Mouse (Mus musculus) CH12.LX (cell line): ENCODE measurements around the gene Klf3. TPM values are rescaled to one million over a fixed set of nuclear protein-coding genes. Genes with fewer than 3 reads are reported as not detected.

Source experiments
- DNase-seq: peaks from one replicate; pipeline ENCODE4 v3.0.0-alpha.2; 2013; ENCODE audit errors: extremely low read depth
- H3K27ac ChIP-seq: 2 replicates; pipeline ENCODE4 v1.5.1; 2012; ENCODE audit warnings: low read depth, mild to moderate bottlenecking, control low read depth, moderate library complexity; ENCODE audit not compliant: insufficient read depth
- H3K27me3 ChIP-seq: replicated peaks from 2 replicates; pipeline ENCODE3; 2012; ENCODE audit warnings: inconsistent platforms
- H3K36me3 ChIP-seq, 2 experiments: replicated peaks in 1 of 2; 2 replicates each; pipeline versions ENCODE3 to v1.6.1; 2012; ENCODE audit warnings: inconsistent platforms in 1 of 2, low read length in 1 of 2, mild to moderate bottlenecking in 1 of 2, mixed read lengths in 1 of 2, moderate library complexity in 1 of 2; ENCODE audit not compliant: control insufficient read depth in 1 of 2, insufficient read depth in 1 of 2
- H3K4me1 ChIP-seq, 2 experiments: 2 replicates each; pipeline ENCODE4 v1.6.1; 2012; ENCODE audit warnings: inconsistent platforms in 1 of 2, moderate library complexity in 1 of 2; ENCODE audit not compliant: insufficient read depth in 2 of 2, control insufficient read depth in 1 of 2
- H3K4me2 ChIP-seq: 2 replicates; pipeline ENCODE4 v1.6.1; 2012; ENCODE audit warnings: low read depth, mild to moderate bottlenecking, control low read depth; ENCODE audit not compliant: poor library complexity, insufficient read depth, severe bottlenecking
- H3K4me3 ChIP-seq, 3 experiments: fragments of 150-350 bp in 1 of 3; sonication (generic) in 1 of 3; replicated peaks in 1 of 3; 2 replicates each; pipeline versions ENCODE3 to v1.5.1; 2011 to 2012; ENCODE audit warnings: low read depth in 2 of 3, low read length in 2 of 3, mild to moderate bottlenecking in 2 of 3, moderate library complexity in 2 of 3, control low read depth in 1 of 3, improper control_type of control experiment in 1 of 3, inconsistent platforms in 1 of 3, mixed read lengths in 1 of 3; ENCODE audit not compliant: poor library complexity in 1 of 3
- H3K79me2 ChIP-seq: replicated peaks from 2 replicates; pipeline ENCODE4 v1.6.1; 2012; ENCODE audit warnings: mild to moderate bottlenecking, moderate library complexity; ENCODE audit not compliant: control insufficient read depth, poor library complexity, insufficient read depth, severe bottlenecking; ENCODE audit errors: extremely low read depth
- H3K9ac ChIP-seq: 2 replicates; pipeline ENCODE4 v1.6.1; 2012; ENCODE audit warnings: low read depth, mild to moderate bottlenecking, control low read depth, moderate library complexity; ENCODE audit not compliant: insufficient read depth
- H3K9me3 ChIP-seq: replicated peaks from 2 replicates; pipeline ENCODE3; 2012; ENCODE audit warnings: low read length, inconsistent platforms, mixed read lengths
- CHD1 ChIP-seq: IDR thresholded peaks from 2 replicates; pipeline ENCODE4 v1.6.1; 2012; ENCODE audit warnings: low read depth, low read length, improper control_type of control experiment, inconsistent platforms
- E2F4 ChIP-seq: IDR thresholded peaks from 2 replicates; pipeline ENCODE4 v1.6.1; 2011; ENCODE audit warnings: low read depth, low read length, improper control_type of control experiment; ENCODE audit not compliant: insufficient replicate concordance
- ELF1 ChIP-seq: IDR thresholded peaks from 2 replicates; pipeline ENCODE4 v1.6.1; 2014; ENCODE audit warnings: low read depth, mild to moderate bottlenecking, inconsistent platforms, low read length, improper control_type of control experiment
- EP300 ChIP-seq: IDR thresholded peaks from 2 replicates; pipeline ENCODE4 v1.6.1; 2011; ENCODE audit warnings: low read length, improper control_type of control experiment
- ETS1 ChIP-seq: conservative IDR thresholded peaks from 2 replicates; pipeline ENCODE4 v1.6.1; 2012; ENCODE audit warnings: low read depth, mild to moderate bottlenecking, inconsistent platforms, low read length, improper control_type of control experiment, moderate library complexity
- GABPA ChIP-seq: IDR thresholded peaks from 2 replicates; pipeline ENCODE4 v1.6.1; 2012; ENCODE audit warnings: low read depth, low read length, improper control_type of control experiment, inconsistent platforms; ENCODE audit not compliant: insufficient replicate concordance
- HCFC1 ChIP-seq: IDR thresholded peaks from 2 replicates; pipeline ENCODE4 v1.6.1; 2012; ENCODE audit warnings: low read depth, mild to moderate bottlenecking, inconsistent platforms, low read length, improper control_type of control experiment
- JUN ChIP-seq: IDR thresholded peaks from 2 replicates; pipeline ENCODE4 v1.6.1; 2011; ENCODE audit warnings: low read depth, mild to moderate bottlenecking, low read length, improper control_type of control experiment, moderate library complexity; ENCODE audit not compliant: insufficient read depth
- KAT2A ChIP-seq: IDR thresholded peaks from 2 replicates; pipeline ENCODE4 v1.6.1; 2012; ENCODE audit warnings: low read length, improper control_type of control experiment, inconsistent platforms; ENCODE audit not compliant: insufficient replicate concordance
- MAX ChIP-seq: IDR thresholded peaks from 2 replicates; pipeline ENCODE4 v1.6.1; 2011; ENCODE audit warnings: low read length, improper control_type of control experiment
- MEF2A ChIP-seq: IDR thresholded peaks from 2 replicates; pipeline ENCODE4 v1.6.1; 2014; ENCODE audit warnings: low read depth, mild to moderate bottlenecking, inconsistent platforms, low read length, improper control_type of control experiment, borderline replicate concordance
- MYC ChIP-seq: IDR thresholded peaks from 2 replicates; pipeline ENCODE4 v1.6.1; 2011; ENCODE audit warnings: low read depth, mild to moderate bottlenecking, improper control_type of control experiment, low read length
- NRF1 ChIP-seq: IDR thresholded peaks from 2 replicates; pipeline ENCODE4 v1.6.1; 2014; ENCODE audit warnings: low read depth, mild to moderate bottlenecking, inconsistent platforms, low read length, improper control_type of control experiment, moderate library complexity
- PAX5 ChIP-seq: IDR thresholded peaks from 2 replicates; pipeline ENCODE4 v1.6.1; 2012; ENCODE audit warnings: low read length, inconsistent platforms, mixed read lengths
- POLR2A ChIP-seq: IDR thresholded peaks from 2 replicates; pipeline ENCODE4 v1.6.1; 2011; ENCODE audit warnings: low read depth, mild to moderate bottlenecking, improper control_type of control experiment, low read length
- POLR2AphosphoS2 ChIP-seq: IDR thresholded peaks from 2 replicates; pipeline ENCODE4 v1.6.1; 2011; ENCODE audit warnings: low read depth, low read length, improper control_type of control experiment
- SIN3A ChIP-seq: IDR thresholded peaks from 2 replicates; pipeline ENCODE4 v1.6.1; 2012; ENCODE audit warnings: low read length, improper control_type of control experiment, inconsistent platforms
- SMC3 ChIP-seq: IDR thresholded peaks from 2 replicates; pipeline ENCODE4 v1.6.1; 2011; ENCODE audit warnings: low read depth, low read length, improper control_type of control experiment
- USF1 ChIP-seq: IDR thresholded peaks from 2 replicates; pipeline ENCODE4 v1.6.1; 2014; ENCODE audit warnings: low read depth, mild to moderate bottlenecking, inconsistent platforms, low read length, improper control_type of control experiment
- ZMIZ1 ChIP-seq: IDR thresholded peaks from 2 replicates; pipeline ENCODE4 v1.6.1; 2012; ENCODE audit warnings: low read depth, mild to moderate bottlenecking, inconsistent platforms, low read length, improper control_type of control experiment
- dilution Hi-C: fragments of 300-500 bp; cut with MboI; formaldehyde crosslinking; loops from 2 replicates; pipeline ENCODE4 v1.14.3; 2020; ENCODE audit warnings: low sequenced_read_pairs; ENCODE audit not compliant: extremely low pct_unique_long_range_greater_than_20kb, extremely low pct_ligation_motif_present
- in situ Hi-C: fragments of 300-500 bp; cut with MboI; formaldehyde crosslinking; loops from 3 replicates; pipeline ENCODE4 v1.14.3; 2019; ENCODE audit warnings: low sequenced_read_pairs, low pct_ligation_motif_present, low pct_unique_long_range_greater_than_20kb, mixed read lengths
- polyA plus RNA-seq: library from polyadenylated mRNA; unstranded; fragments of >175 nt; gene quantifications from 2 replicates; pipeline ENCODE4 v1.2.1, GENCODE M21; 2012; ENCODE audit warnings: low read depth; ENCODE audit not compliant: insufficient read length
- total RNA-seq, 2 experiments: library from RNA; depleted of rRNA; stranded (reverse); fragments of 300-350 nt in 1 of 2; fragments of >200 nt in 1 of 2; gene quantifications; 2 replicates each; pipeline ENCODE4 v1.2.3; 2012 to 2014

Klf3 gene
- total and polyA plus RNA-seq, 3 experiments, result 0.40 to 4.4 (median 0.64) TPM

- no peak overlapping the region for H3K27ac ChIP-seq
- no peaks in the 10 kb centered on the region for H3K27me3 ChIP-seq
- no peak for DNase-seq
- peaks cover 0 to 8% of the 10 kb centered on the region in 2 experiments; a peak in 2 of 4 replicates for H3K4me1 ChIP-seq
- H3K79me2 ChIP-seq, result no peaks in the 10 kb centered on the region
- no peaks in the 10 kb centered on the region for H3K9me3 ChIP-seq
- no peak overlapping the region for H3K4me2 ChIP-seq
- H3K36me3 ChIP-seq, result peaks cover 0 to 22% of the 10 kb centered on the region in 2 experiments
- TF ChIP-seq E2F4, result no peak
- TF ChIP-seq KAT2A, result no peak
- no peak for TF ChIP-seq HCFC1
- TF ChIP-seq NRF1, result no peak
- TF ChIP-seq SIN3A, result no peak
- no peak for TF ChIP-seq POLR2AphosphoS2
- TF ChIP-seq ELF1, result no peak
- TF ChIP-seq MAX, result no peak
- TF ChIP-seq CHD1, result no peak
- TF ChIP-seq POLR2A, result no peak
- TF ChIP-seq JUN, result no peak
- no peak for TF ChIP-seq PAX5
- TF ChIP-seq ETS1, result no peak
- no peak for TF ChIP-seq MEF2A
- TF ChIP-seq GABPA, result no peak
- no peak for TF ChIP-seq USF1
- dilution Hi-C loops (no loop called here), in situ Hi-C loops (loop anchor here (5.0 kb wide), 1 partner anchor 45 kb away; no protein-coding TSS in a partner anchor)
- H3K9ac ChIP-seq, result no peak overlapping the region
- no peak overlapping the region for H3K4me3 ChIP-seq
These were observed 18.8 kb downstream of the Klf3 start for GRCm38 (mm10) chr5:64821964-64822363.

- Histone ChIP-seq H3K4me1 (peaks cover 0 to 8% of the 10 kb centered on the region in 2 experiments; a peak in 2 of 4 replicates), H3K79me2 (no peaks in the 10 kb centered on the region), H3K27ac (no peak overlapping the region), H3K9ac (no peak overlapping the region), H3K9me3 (no peaks in the 10 kb centered on the region), H3K27me3 (no peaks in the 10 kb centered on the region), H3K36me3 (peaks cover 0 to 24% of the 10 kb centered on the region in 2 experiments), H3K4me3 (no peak overlapping the region), H3K4me2 (no peak overlapping the region)
- no peak for DNase-seq
- TF ChIP-seq CHD1 (no peak), EP300 (no peak), ETS1 (no peak), MYC (no peak), SMC3 (no peak), ELF1 (no peak), JUN (no peak), USF1 (no peak), GABPA (no peak), ZMIZ1 (no peak)
- dilution Hi-C loops (no loop called here), in situ Hi-C loops (loop anchor here (5.0 kb wide), 1 partner anchor 44 kb away; no protein-coding TSS in a partner anchor)
These were observed 20.2 kb downstream of the Klf3 start for GRCm38 (mm10) chr5:64823431-64823830.
